Mouse (Mus musculus) urinary bladder, postnatal 10 days (tissue): ENCODE measurements around the gene Med13l.

Experiments
- DNase-seq: peaks from one replicate; pipeline ENCODE4 v3.0.0; 2022; ENCODE audit warnings: low spot score

The Med13l gene

GRCm38 (mm10) chr5:118693996-118694395 lies 133.5 kb downstream of the Med13l start:
- no peak for DNase-seq

DNA sequence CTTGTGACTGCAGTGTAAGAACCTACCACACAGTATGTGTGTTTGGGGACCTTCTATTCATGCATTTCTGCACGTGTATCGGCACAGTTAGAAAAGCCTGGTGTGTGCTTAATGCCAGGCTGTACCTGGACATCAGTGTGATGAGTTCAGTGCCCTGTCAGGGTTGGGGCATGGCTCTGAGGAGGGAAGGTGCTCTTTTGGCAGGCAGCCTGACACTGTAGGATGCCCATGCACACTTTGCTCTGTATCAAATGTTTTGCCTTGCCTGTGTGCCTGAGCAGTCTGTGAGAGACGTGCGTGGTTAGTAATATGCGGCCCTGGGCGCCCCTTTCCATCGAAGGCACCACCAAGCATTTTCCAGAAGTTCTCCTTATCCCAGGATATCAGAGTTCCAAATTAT lies 136.6 kb downstream of the Med13l start:
- DNase-seq = no peak

- no peak for DNase-seq
Measured at GRCm38 (mm10) chr5:118700978-118701377, 140.5 kb downstream of the Med13l start.

GRCm38 (mm10) chr5:118702674-118703073 lies 142.2 kb downstream of the Med13l start:
- no peak for DNase-seq

DNA sequence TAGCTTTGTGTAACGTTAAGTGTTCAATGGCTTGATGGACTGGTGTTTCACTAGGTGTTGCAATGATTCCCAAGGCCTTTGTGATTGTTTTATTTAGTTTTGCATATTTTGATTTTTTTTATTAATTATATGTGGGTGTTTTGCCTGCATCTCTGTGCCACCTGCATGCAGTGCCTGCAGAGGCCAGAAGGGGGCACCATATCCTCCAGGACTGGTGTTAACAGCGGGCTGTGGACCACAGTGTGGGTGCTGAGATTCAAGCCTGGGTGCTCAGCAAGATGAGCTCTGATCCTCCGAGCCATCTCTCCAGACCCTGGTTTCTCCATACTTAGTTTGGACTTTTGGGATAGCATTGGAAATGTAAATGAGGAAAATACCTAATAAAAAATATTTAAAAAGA lies 143.7 kb downstream of the Med13l start:
- no peak for DNase-seq

- no peak for DNase-seq
Measured at GRCm38 (mm10) chr5:118704960-118705359, 144.5 kb downstream of the Med13l start.

DNA sequence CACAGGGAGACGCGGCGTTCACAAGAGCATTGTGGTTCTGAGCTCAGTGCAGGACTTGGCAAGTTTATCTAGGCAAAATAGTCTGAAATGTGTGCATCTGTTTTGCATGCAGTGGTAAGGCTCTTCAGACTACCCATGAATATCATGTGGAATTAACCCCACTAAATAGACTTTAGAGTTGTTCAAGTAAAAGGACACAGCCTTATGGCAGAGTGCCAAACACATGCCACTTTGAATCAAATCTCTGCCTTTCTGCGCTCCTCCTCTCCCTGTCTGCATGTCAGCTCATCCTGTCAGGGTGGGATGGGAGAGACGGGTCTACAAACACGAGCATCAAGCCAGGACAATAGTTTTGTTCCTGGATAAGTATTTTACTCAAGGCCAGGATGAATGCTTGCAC lies 145.5 kb downstream of the Med13l start:
- no peak for DNase-seq

GRCm38 (mm10) chr5:118706414-118706813 lies 145.9 kb downstream of the Med13l start:
- no peak for DNase-seq

GRCm38 (mm10) chr5:118707501-118707900 lies 147.0 kb downstream of the Med13l start:
- no peak for DNase-seq

DNA sequence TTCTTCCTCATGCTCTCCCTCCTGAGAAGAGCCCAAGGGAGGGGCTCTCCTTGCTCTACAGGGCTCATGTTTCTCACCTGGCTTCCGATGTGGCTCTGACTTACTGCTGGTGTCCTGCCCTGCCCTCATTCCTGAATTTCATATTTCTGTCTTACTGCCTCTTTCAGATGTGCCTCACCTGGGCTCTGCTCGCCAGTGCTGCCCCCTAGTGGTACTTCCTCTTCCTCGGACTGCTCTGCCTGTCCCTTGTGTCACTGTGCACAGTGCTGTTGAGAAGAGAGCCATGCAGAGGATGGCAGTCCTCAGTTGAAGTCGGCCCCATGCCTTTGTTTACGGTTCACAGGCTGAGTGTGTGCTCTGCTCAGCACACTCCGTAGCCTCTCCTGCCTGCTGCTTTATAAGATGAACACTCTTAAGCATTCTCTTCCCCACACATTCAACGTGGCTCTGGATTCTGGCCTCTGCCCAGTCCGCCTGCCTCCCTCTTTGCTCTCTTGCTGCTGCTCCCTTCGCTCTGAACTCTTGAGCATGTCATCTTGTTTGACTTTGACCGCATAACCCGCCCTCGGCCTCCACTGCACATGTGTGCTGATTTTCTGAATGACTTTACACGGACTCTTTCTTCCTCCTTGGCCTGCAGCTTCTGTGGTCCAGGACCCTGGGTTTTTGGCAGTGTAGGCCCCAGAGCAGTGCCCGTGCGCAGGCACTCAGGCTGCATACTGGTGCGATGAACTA lies 147.9 kb downstream of the Med13l start:
- peak; percentile 26 for DNase-seq

GRCm38 (mm10) chr5:118709847-118710251 lies 149.4 kb downstream of the Med13l start:
- DNase-seq = no peak

- DNase-seq = no peak
Measured at GRCm38 (mm10) chr5:118715518-118715917, 155.0 kb downstream of the Med13l start.

GRCm38 (mm10) chr5:118716295-118717271 lies 156.1 kb downstream of the Med13l start:
- DNase-seq = no peak

DNA sequence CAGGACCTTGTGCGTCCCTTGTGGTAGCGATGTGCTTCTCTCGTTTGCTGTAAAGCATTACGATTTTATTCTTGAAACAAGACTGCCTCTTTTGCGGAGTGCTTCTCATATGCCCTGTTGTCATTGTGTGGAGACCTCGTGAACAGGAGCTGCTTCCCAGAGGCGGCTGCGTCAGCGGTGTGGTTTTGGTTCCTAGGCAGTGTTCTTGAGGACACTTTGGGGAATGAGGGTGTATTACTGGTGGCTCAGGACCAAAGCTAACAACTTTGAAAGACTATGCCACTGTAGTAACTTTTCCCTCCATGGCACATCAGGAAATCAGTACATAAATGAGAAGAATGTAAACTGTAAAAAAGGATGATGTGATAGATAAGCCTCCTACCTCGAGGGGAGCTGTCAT lies 157.0 kb downstream of the Med13l start:
- DNase-seq = no peak

- no peak for DNase-seq
Measured at GRCm38 (mm10) chr5:118718070-118718469, 157.6 kb downstream of the Med13l start.

DNA sequence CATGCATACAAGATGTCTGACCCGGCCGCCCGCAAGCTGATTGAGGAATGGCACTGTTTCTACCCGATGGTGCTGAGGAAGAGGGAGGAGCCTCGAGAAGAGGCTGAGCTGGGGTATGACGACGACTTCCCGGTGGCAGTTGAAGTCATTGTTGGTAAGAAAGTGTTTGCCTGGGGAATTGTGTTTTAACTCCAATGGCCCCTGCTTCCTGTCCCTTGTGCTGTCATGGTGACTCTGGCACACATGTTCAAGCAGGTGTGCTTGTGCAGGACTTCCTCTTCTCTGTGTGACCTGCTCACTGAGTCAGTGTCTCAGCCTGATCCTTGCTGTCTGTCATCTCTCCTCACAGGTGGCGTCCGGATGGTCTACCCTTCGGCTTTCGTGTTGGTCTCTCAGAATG lies 160.9 kb downstream of the Med13l start:
- DNase-seq = no peak

DNA sequence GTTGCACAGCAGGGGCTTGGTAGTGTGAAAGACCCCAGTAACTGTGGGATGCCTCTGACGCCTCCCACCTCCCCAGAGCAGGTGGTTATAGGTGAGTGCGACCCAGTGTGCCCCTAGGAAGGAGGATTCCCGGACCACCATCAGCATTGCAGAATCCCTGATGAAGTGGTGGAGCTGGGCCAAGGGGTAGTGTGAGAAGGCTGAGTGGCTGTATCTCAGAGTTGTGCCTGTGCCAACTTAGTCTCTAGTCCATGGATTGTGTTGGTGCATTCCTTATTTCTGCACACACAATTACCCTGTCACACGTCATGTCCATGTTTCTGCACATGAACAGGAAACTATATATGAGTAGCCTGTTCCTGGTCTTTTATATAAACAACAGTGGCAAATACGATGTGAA lies 161.4 kb downstream of the Med13l start:
- DNase-seq = no peak

DNA sequence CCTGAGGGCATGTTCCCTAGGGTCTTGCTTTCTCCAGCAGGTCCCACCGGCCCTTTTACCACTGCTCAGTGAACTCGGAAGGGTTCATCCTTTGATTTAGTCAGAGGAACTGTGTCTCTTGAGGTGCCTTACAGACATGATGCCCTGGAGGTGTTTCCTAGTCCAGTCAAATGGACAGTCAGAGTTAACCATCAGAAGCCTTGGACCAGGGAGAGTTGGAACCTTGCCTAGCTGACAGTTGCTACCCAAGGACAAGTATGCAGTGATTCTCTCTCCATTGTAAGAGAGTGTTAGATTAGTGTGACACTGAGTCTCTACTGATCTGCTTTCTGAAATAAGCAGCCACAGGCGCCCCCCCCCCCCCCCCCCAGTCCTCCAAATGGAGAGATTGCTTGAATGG lies 162.0 kb downstream of the Med13l start:
- DNase-seq = no peak

DNA sequence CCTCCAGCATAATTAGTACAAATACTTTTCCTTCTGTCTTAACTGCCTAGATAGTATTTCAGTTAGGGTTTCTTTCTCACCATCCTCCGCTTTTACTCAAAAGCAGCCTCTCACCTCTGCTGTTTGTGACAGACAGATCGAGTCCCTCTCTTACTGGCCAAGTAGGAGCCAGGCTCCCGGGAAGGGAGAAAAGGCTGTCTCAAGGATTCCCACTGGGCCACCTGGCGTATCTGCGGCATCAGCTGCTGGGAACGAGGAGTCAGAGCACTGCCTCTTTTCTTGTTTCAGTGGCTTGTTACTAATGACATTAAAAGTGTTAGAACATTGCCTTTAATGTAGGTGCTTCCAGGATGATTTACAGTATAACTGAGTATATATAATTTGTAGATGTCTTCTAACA lies 164.9 kb downstream of the Med13l start:
- DNase-seq = no peak

- DNase-seq = no peak
Measured at GRCm38 (mm10) chr5:118725886-118726505, 165.5 kb downstream of the Med13l start.

DNA sequence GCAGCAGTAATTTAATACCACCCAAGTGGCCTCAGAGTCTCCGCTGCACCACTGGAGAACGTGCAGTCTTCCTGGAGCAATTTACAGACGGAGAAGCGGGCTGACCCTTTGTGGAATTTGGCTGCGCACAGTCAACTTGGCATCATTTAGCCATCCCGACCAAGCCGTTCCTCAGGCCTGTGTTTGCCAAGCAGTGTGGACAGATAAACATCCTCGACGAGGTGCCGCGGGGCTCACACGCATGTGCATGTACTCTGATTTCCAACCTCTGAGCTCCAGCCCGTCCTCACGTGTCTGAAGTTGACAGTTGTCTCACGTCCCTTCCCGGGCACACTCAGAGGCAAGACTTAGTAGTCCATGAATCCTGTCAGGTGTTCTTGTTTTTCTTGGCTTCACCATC lies 166.9 kb downstream of the Med13l start:
- DNase-seq = no peak

- no peak for DNase-seq
Measured at GRCm38 (mm10) chr5:118732221-118732620, 171.7 kb downstream of the Med13l start.

DNA sequence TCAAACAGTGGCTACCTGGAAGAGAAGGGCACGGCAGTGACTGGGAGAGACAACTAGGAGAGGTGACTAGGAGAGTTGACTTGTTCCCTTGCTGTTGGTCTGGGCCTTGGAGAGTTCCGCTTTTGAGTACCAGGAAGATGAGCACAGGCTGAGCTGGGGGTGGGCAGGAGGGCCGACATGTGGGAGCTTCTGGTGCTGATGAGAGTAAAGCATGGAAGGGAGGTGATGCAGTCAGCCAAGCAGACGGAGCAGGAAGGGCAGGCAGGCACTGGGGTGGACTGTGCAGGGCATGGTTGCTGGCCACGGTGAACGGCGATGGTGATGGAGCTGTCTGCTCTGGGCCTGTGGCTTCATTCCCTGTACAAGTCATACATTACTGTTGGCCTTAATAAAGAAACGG lies 172.2 kb downstream of the Med13l start:
- no peak for DNase-seq
